Mouse (Mus musculus) MEL (cell line): ENCODE measurements at regions not wholly inside any gene's neighbourhood (a gene's known extent, or its start where the extent isn't known, plus 50 kb on each side); places are given as distances from the start of the nearest gene placed in this dataset.

ENCODE experiments used
- CTCF ChIP-seq, 3 experiments: IDR thresholded peaks in 2 of 3; conservative IDR thresholded peaks in 1 of 3; 2 replicates each; pipeline ENCODE4 v1.5.1; 2011 to 2012; ENCODE audit warnings: low read length in 3 of 3, low read depth in 2 of 3, mild to moderate bottlenecking in 2 of 3, improper control_type of control experiment in 1 of 3, inconsistent platforms in 1 of 3, mixed read lengths in 1 of 3, moderate library complexity in 1 of 3; ENCODE audit not compliant: control insufficient read depth in 1 of 3, insufficient read depth in 1 of 3, poor library complexity in 1 of 3, severe bottlenecking in 1 of 3
- MAFK ChIP-seq: IDR thresholded peaks from 2 replicates; pipeline ENCODE4 v1.6.1; 2011; ENCODE audit warnings: low read depth, mild to moderate bottlenecking, low read length, improper control_type of control experiment, borderline replicate concordance
- NRF1 ChIP-seq: IDR thresholded peaks from 2 replicates; pipeline ENCODE4 v1.6.1; 2014; ENCODE audit warnings: low read depth, mild to moderate bottlenecking, inconsistent platforms, low read length, improper control_type of control experiment, moderate library complexity; ENCODE audit not compliant: poor library complexity, insufficient read depth, severe bottlenecking
- POLR2A ChIP-seq, 2 experiments: IDR thresholded peaks; 2 replicates each; pipeline ENCODE4 v1.6.1; 2011 to 2012; ENCODE audit warnings: low read length in 2 of 2, mild to moderate bottlenecking in 2 of 2, control low read depth in 1 of 2, improper control_type of control experiment in 1 of 2, low read depth in 1 of 2, moderate library complexity in 1 of 2; ENCODE audit not compliant: control insufficient read depth in 1 of 2, insufficient read depth in 1 of 2, poor library complexity in 1 of 2
- SIN3A ChIP-seq: IDR thresholded peaks from 2 replicates; pipeline ENCODE4 v1.6.1; 2012; ENCODE audit warnings: low read length, improper control_type of control experiment, inconsistent platforms
- SMC3 ChIP-seq: IDR thresholded peaks from 2 replicates; pipeline ENCODE4 v1.6.1; 2011; ENCODE audit warnings: low read depth, low read length, improper control_type of control experiment
- ZKSCAN1 ChIP-seq: IDR thresholded peaks from 2 replicates; pipeline ENCODE4 v1.6.1; 2012; ENCODE audit warnings: low read depth, mild to moderate bottlenecking, inconsistent platforms, low read length, improper control_type of control experiment, moderate library complexity
- ZMIZ1 ChIP-seq: IDR thresholded peaks from 2 replicates; pipeline ENCODE4 v1.6.1; 2012; ENCODE audit warnings: low read depth, mild to moderate bottlenecking, inconsistent platforms, low read length, improper control_type of control experiment, moderate library complexity

- TF ChIP-seq CTCF (IDR thresholded peaks at IDR 0.05 in 2 of 3, conservative IDR thresholded peaks at IDR 0.05 in 1 of 3; ENCODE audit: control insufficient read depth in 1 of 3, insufficient read depth in 1 of 3, low read depth in 2 of 3, low read length in 3 of 3, poor library complexity in 1 of 3, severe bottlenecking in 1 of 3) (no peak), ZMIZ1 (no peak), SMC3 (no peak), POLR2A (IDR thresholded peaks at IDR 0.05; ENCODE audit: control insufficient read depth in 1 of 2, insufficient read depth in 1 of 2, low read depth in 1 of 2, low read length in 2 of 2, poor library complexity in 1 of 2) (no peak), SIN3A (no peak), ZKSCAN1 (no peak), MAFK (no peak), NRF1 (no peak)
Observed at GRCm38 (mm10) chr1:185937026-185937425, 180.1 kb downstream of the Lyplal1 start.
